Mouse (Mus musculus): ENCODE measurements around the gene Terf2. TPM values are rescaled to one million over a fixed set of nuclear protein-coding genes. Genes with fewer than 3 reads are reported as not detected.

Terf2 gene
- polyA plus RNA-seq, 1 experiment from 2014 or later: 15.8 TPM

DNA sequence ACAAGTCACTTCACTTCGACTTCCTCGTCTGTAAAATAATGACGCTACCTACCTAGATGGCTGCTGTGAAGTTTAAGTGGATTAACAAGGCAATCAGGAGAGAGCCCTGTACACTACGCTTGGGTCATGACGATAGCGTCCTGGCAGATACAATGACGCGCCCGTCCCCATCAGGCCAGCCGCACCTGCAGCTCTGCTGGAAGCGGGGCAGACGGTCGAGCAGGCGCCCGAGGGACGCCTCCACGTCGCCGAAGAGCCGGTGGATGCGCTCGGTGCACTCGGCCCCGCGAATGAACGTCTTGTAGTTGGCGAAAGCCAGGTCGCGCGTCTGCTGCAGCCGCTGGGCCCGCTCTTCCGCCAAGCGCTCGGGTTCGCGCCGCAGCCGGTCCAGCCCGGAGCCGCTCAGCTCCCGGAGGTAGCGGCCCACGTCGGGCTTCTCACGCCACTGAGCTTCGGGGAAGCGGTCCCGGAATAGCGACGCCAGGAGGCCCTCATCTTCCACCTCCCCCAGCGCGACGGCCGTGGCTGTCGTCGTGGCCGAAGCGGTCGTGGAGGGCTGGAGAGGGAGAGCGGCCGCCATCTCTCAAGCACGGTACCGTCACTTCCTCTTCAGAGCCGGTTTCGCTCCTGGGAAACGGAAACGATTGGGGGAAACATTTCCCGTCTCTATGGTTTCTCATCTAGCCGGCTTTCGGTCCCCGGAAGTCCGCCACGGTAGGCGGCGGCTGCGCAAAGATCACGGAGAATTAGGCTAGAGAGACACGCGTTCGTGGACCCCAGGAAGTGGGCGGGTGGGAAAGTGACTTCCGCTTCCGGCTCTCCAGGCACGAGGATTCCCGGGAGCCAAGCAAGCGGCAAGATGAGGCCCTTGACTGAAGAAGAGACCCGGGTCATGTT is 40.0 kb downstream of the Terf2 start, which contains the start of the genes Cog8 and Nip7:
Gene Cog8, minus strand, starts transcription at position 614 of the 897 bp plus-strand sequence.
Gene Nip7, plus strand, starts transcription at position 802 of the 897 bp plus-strand sequence.
- Histone ChIP-seq H3K9me3 (ENCODE audit: control insufficient read depth, low read depth, low read length) (no peaks in the 10 kb centered on the region), H3K36me3 (ENCODE audit: control insufficient read depth, insufficient read depth, low read length) (peaks cover 41% of the 10 kb centered on the region), H3K27ac (ENCODE audit: low read length) (peak within 1 kb of the TSS; percentile 49; the same call in 1 of the 2 replicates), H3K27me3 (ENCODE audit: control insufficient read depth, insufficient read depth, low read length) (no peaks in the 10 kb centered on the region), H3K4me1 (ENCODE audit: control insufficient read depth, insufficient read depth, low read length) (peaks cover 14% of the 10 kb centered on the region; the same call in 1 of the 2 replicates), H3K4me2 (replicated peaks; ENCODE audit: low read depth, low read length) (peak within 1 kb of the TSS; percentile 94), H3K9ac (replicated peaks; ENCODE audit: low read depth, low read length) (peak within 1 kb of the TSS; percentile 77), H3K4me3 (ENCODE audit: low read depth, low read length) (peak within 1 kb of the TSS; percentile 82)
- WGBS: under 1% methylated on average over 87 of the region's 88 CpGs
- peak; percentile 90 for ATAC-seq (ENCODE audit: insufficient number of reproducible peaks, insufficient read depth, low FRiP score, low read depth)

DNA sequence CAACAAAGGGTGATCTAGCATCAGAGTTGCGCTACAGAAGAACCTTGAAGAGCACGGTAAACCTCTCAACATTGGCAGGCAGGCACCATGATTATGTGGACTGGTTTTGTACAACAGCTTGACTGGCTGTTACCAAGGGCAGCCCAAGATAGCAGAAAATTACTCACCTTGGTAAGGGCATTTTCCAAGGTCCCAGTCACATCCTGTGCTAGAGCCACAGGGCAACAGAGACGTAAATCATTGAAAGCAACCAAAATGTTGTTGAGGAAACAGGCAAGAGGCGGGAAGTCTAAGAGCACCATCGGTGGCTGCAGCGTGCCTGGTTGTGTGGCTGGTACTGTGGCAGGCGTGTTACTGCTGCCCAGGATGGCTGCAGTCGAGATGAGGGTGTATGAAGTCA is 44.3 kb downstream of the Terf2 start:
- ATAC-seq (ENCODE audit: insufficient number of reproducible peaks, insufficient read depth, low FRiP score, low read depth): no peak
- no peaks in the 10 kb centered on the region for H3K27me3 ChIP-seq (ENCODE audit: control insufficient read depth, insufficient read depth, low read length)
- H3K36me3 ChIP-seq (ENCODE audit: control insufficient read depth, insufficient read depth, low read length): peaks cover 37% of the 10 kb centered on the region
- H3K9me3 ChIP-seq (ENCODE audit: control insufficient read depth, low read depth, low read length): no peaks in the 10 kb centered on the region
- 98% methylated on average over 8 of the region's 8 CpGs for WGBS
- H3K4me3 ChIP-seq (ENCODE audit: low read depth, low read length): no peak overlapping the region
- no peak overlapping the region for H3K9ac ChIP-seq (replicated peaks; ENCODE audit: low read depth, low read length)
- no peak overlapping the region for H3K4me2 ChIP-seq (replicated peaks; ENCODE audit: low read depth, low read length)
- H3K4me1 ChIP-seq (ENCODE audit: control insufficient read depth, insufficient read depth, low read length): peaks cover 18% of the 10 kb centered on the region; the same call in 1 of the 2 replicates
- no peak overlapping the region for H3K27ac ChIP-seq (ENCODE audit: low read length)

DNA sequence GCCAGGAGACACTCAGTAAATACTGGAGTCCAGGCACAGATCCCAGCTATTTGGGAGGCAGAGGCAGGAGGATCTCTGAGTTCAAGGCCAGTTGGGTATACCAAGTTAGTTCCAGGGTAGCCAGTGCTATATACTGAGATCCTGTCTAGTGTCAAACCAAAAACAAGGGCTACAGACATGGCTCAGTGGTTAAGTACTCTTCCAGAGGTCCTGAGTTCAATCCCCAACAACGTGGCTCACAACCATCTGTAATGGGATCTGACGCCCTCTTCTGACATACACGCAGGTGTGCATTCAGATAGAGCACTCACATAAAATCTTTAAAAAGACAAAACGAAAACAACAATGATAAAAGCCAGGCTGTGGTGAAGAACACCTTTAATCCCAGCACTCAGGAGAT is 46.9 kb downstream of the Terf2 start:
- peak overlapping the region; percentile 87; the same call in 1 of the 2 replicates for H3K4me2 ChIP-seq (replicated peaks; ENCODE audit: low read depth, low read length)
- no peak overlapping the region for H3K9ac ChIP-seq (replicated peaks; ENCODE audit: low read depth, low read length)
- peaks cover 62% of the 10 kb centered on the region for H3K36me3 ChIP-seq (ENCODE audit: control insufficient read depth, insufficient read depth, low read length)
- H3K27me3 ChIP-seq (ENCODE audit: control insufficient read depth, insufficient read depth, low read length): no peaks in the 10 kb centered on the region
- peak overlapping the region; percentile 95; the same call in 1 of the 2 replicates for H3K27ac ChIP-seq (ENCODE audit: low read length)
- H3K9me3 ChIP-seq (ENCODE audit: control insufficient read depth, low read depth, low read length): no peaks in the 10 kb centered on the region
- H3K4me1 ChIP-seq (ENCODE audit: control insufficient read depth, insufficient read depth, low read length): peaks cover 13% of the 10 kb centered on the region; the same call in 1 of the 2 replicates
- WGBS: 98% methylated on average over 4 of the region's 4 CpGs
- no peak overlapping the region for H3K4me3 ChIP-seq (ENCODE audit: low read depth, low read length)
- ATAC-seq (ENCODE audit: insufficient number of reproducible peaks, insufficient read depth, low FRiP score, low read depth): no peak

DNA sequence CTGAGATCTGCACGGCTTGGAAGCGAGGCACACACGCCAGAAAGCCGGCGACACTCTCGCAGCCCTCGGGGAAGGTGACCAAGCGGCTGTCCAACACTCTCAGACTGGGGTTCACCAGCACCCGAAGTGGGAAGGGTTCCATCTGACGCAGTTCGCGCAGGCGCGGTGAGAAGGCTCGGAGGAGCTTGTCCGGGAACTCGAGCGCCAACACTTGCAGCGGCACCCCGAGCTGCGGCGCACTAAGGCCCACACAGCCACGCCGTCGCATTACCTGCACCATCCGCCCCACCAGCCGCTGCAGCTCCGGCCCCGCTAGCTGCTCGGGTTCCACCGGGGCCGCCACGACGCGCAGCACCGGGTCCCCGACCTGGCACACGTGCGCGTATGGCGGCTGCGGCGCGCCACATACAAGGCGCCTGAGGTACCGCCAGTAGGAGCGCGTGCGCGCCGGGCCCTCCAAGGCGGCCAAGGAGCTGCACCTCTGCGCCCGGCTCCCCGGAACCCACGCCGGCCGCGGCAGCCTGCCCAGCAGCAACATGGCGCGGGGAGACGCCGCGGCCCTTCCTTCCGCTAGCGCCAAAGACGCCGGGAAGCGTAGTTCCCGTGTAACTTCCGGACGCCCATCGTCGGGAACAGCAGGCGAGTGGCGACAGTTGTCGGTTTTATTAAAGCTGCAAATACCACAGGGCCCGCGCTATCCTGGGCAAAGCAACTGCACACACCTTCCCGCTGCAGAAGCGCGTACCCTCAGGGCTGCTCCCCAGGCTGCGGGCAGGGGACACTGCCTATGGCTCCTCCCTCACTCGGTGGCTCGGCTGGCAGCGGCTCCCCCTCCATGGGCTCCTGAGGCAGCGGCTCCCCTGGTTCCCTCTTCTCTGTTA is 48.0 kb downstream of the Terf2 start, which contains the start of gene Pdf:
Gene Pdf, minus strand, starts transcription at position 554 of the 881 bp plus-strand sequence.
- peak within 1 kb of the TSS; percentile 95 for H3K27ac ChIP-seq (ENCODE audit: low read length)
- peak within 1 kb of the TSS; percentile 87 for H3K4me2 ChIP-seq (replicated peaks; ENCODE audit: low read depth, low read length)
- H3K9me3 ChIP-seq (ENCODE audit: control insufficient read depth, low read depth, low read length): no peaks in the 10 kb centered on the region
- no peaks in the 10 kb centered on the region for H3K27me3 ChIP-seq (ENCODE audit: control insufficient read depth, insufficient read depth, low read length)
- peak; percentile 81 for ATAC-seq (ENCODE audit: insufficient number of reproducible peaks, insufficient read depth, low FRiP score, low read depth)
- H3K4me1 ChIP-seq (ENCODE audit: control insufficient read depth, insufficient read depth, low read length): peaks cover 13% of the 10 kb centered on the region; the same call in 1 of the 2 replicates
- peak within 1 kb of the TSS; percentile 90 for H3K4me3 ChIP-seq (ENCODE audit: low read depth, low read length)
- peaks cover 67% of the 10 kb centered on the region for H3K36me3 ChIP-seq (ENCODE audit: control insufficient read depth, insufficient read depth, low read length)
- WGBS: under 1% methylated on average over 86 of the region's 87 CpGs
- H3K9ac ChIP-seq (replicated peaks; ENCODE audit: low read depth, low read length): peak within 1 kb of the TSS; percentile 81

DNA sequence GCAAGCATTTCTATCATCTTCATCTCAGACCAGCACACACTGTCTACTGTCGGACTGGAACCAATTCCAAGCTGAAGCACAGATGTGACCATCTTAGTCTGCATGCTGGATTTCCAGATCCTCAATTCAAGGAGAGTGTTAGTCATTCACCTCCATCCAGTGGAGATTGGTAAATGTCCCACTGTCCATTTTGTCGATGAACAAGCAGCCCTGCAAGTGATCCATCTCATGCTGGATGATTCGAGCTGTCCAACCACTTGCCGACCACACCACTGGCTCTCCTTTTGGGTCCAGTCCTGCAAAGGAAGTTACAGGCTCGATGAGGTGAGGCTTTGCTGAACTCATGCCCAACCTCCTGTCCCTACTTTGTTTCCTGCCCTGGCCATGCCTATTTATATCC is 49.4 kb downstream of the Terf2 start:
- no peak overlapping the region for H3K27ac ChIP-seq (ENCODE audit: low read length)
- H3K4me1 ChIP-seq (ENCODE audit: control insufficient read depth, insufficient read depth, low read length): peaks cover 13% of the 10 kb centered on the region; the same call in 1 of the 2 replicates
- no peak overlapping the region for H3K4me3 ChIP-seq (ENCODE audit: low read depth, low read length)
- no peaks in the 10 kb centered on the region for H3K27me3 ChIP-seq (ENCODE audit: control insufficient read depth, insufficient read depth, low read length)
- H3K9ac ChIP-seq (replicated peaks; ENCODE audit: low read depth, low read length): no peak overlapping the region
- no peak for ATAC-seq (ENCODE audit: insufficient number of reproducible peaks, insufficient read depth, low FRiP score, low read depth)
- no peaks in the 10 kb centered on the region for H3K9me3 ChIP-seq (ENCODE audit: control insufficient read depth, low read depth, low read length)
- 78% methylated on average over 5 of the region's 5 CpGs for WGBS
- H3K36me3 ChIP-seq (ENCODE audit: control insufficient read depth, insufficient read depth, low read length): peaks cover 65% of the 10 kb centered on the region
- H3K4me2 ChIP-seq (replicated peaks; ENCODE audit: low read depth, low read length): peak overlapping the region; percentile 87; the same call in 1 of the 2 replicates

DNA sequence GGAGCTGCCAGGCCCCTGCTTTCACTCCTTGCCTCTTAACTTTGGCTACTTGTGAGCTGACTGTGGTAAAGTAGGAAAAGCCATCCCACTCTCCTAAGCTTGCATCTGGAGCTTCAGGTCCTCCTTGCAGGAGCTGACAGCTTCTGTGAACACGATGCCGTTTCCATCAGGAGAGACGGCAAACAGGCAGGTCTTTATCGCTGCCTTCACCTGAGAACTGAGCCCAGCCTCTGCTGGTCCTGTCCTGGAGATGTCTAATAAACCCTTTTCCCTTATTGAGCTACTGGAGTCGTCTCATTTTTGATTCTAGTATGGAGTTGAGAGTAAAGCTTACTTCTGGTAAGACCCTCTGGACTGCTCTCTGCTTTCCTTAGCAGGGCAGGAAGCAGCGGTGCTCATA is 50.9 kb downstream of the Terf2 start:
- Histone ChIP-seq H3K4me1 (ENCODE audit: control insufficient read depth, insufficient read depth, low read length) (peaks cover 13% of the 10 kb centered on the region; the same call in 1 of the 2 replicates), H3K9ac (replicated peaks; ENCODE audit: low read depth, low read length) (no peak overlapping the region), H3K27me3 (ENCODE audit: control insufficient read depth, insufficient read depth, low read length) (no peaks in the 10 kb centered on the region), H3K4me3 (ENCODE audit: low read depth, low read length) (no peak overlapping the region), H3K4me2 (replicated peaks; ENCODE audit: low read depth, low read length) (no peak overlapping the region), H3K9me3 (ENCODE audit: control insufficient read depth, low read depth, low read length) (no peaks in the 10 kb centered on the region), H3K27ac (ENCODE audit: low read length) (no peak overlapping the region), H3K36me3 (ENCODE audit: control insufficient read depth, insufficient read depth, low read length) (peaks cover 64% of the 10 kb centered on the region)
- 88% methylated on average over 6 of the region's 6 CpGs for WGBS
- no peak for ATAC-seq (ENCODE audit: insufficient number of reproducible peaks, insufficient read depth, low FRiP score, low read depth)

DNA sequence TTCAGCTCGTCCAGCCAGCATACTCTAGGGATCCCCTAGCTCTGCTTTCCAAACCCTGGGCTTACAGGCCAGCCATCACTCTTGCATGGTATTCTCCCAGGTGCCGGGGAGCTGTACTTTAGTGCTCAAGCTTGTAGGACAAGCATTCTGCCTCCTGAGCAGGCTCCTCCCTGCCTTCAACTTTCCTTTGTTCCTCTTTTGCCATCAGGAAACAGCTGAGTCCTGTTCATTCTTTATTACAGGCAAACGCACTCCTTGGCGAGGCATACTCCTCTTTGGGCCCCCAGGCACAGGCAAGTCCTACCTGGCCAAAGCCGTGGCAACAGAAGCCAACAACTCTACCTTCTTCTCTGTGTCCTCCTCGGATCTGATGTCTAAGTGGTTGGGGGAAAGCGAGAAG is 55.7 kb downstream of the Terf2 start:
- peaks cover 68% of the 10 kb centered on the region for H3K36me3 ChIP-seq (ENCODE audit: control insufficient read depth, insufficient read depth, low read length)
- H3K4me1 ChIP-seq (ENCODE audit: control insufficient read depth, insufficient read depth, low read length): no peaks in the 10 kb centered on the region
- H3K4me3 ChIP-seq (ENCODE audit: low read depth, low read length): no peak overlapping the region
- H3K27me3 ChIP-seq (ENCODE audit: control insufficient read depth, insufficient read depth, low read length): no peaks in the 10 kb centered on the region
- H3K9me3 ChIP-seq (ENCODE audit: control insufficient read depth, low read depth, low read length): no peaks in the 10 kb centered on the region
- no peak overlapping the region for H3K4me2 ChIP-seq (replicated peaks; ENCODE audit: low read depth, low read length)
- no peak overlapping the region for H3K27ac ChIP-seq (ENCODE audit: low read length)
- no peak for ATAC-seq (ENCODE audit: insufficient number of reproducible peaks, insufficient read depth, low FRiP score, low read depth)
- 79% methylated on average over 7 of the region's 7 CpGs for WGBS
- H3K9ac ChIP-seq (replicated peaks; ENCODE audit: low read depth, low read length): no peak overlapping the region

DNA sequence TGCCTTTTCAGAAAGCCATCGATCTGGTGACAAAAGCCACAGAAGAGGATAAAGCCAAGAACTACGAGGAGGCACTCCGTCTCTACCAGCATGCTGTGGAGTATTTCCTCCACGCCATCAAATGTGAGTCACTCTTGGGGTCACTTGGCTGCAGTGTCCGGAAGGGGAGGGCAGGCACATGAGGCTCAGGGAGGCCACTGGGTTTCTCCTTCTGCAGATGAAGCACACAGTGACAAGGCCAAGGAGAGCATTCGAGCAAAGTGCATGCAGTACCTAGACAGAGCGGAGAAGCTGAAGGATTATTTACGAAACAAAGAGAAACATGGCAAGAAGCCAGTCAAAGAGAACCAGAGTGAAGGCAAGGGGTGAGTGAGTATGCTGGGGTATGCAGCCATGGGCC is 59.7 kb downstream of the Terf2 start:
- ATAC-seq (ENCODE audit: insufficient number of reproducible peaks, insufficient read depth, low FRiP score, low read depth): no peak
- peaks cover 31% of the 10 kb centered on the region for H3K36me3 ChIP-seq (ENCODE audit: control insufficient read depth, insufficient read depth, low read length)

More for the DNA sequence above, 59.7 kb downstream of the Terf2 start:
- Histone ChIP-seq H3K4me3 (ENCODE audit: low read depth, low read length) (no peak overlapping the region), H3K27ac (ENCODE audit: low read length) (no peak overlapping the region), H3K4me1 (ENCODE audit: control insufficient read depth, insufficient read depth, low read length) (peaks cover 12% of the 10 kb centered on the region; the same call in 1 of the 2 replicates), H3K27me3 (ENCODE audit: control insufficient read depth, insufficient read depth, low read length) (no peaks in the 10 kb centered on the region), H3K4me2 (replicated peaks; ENCODE audit: low read depth, low read length) (no peak overlapping the region), H3K9ac (replicated peaks; ENCODE audit: low read depth, low read length) (no peak overlapping the region), H3K9me3 (ENCODE audit: control insufficient read depth, low read depth, low read length) (no peaks in the 10 kb centered on the region)
- 80% methylated on average over 8 of the region's 8 CpGs for WGBS
